Mouse (Mus musculus): ENCODE data around the gene Gpx4. TPM values are rescaled to one million over a fixed set of nuclear protein-coding genes. Genes with fewer than 3 reads are reported as not detected.

The Gpx4 gene
- polyA plus RNA-seq, 1 experiment from 2014 or later = 517 TPM

GRCm38 (mm10) chr10:80055364-80055763 lies 8.4 kb downstream of the Gpx4 start:
- peak overlapping the region; percentile 19 for H3K9ac ChIP-seq (ENCODE audit: low read depth, low read length)

GRCm38 (mm10) chr10:80055891-80056290 lies 8.9 kb downstream of the Gpx4 start:
- Histone ChIP-seq H3K9me3 (ENCODE audit: control insufficient read depth, low read length) (no peaks in the 10 kb centered on the region), H3K27ac (replicated peaks; ENCODE audit: low read depth, low read length) (no peak overlapping the region), H3K4me3 (ENCODE audit: low read depth, low read length) (no peak overlapping the region), H3K4me1 (ENCODE audit: control insufficient read depth, insufficient read depth, low read length) (peaks cover 10% of the 10 kb centered on the region; the same call in 1 of the 2 replicates), H3K27me3 (replicated peaks; ENCODE audit: control insufficient read depth, insufficient read depth, low read length) (no peaks in the 10 kb centered on the region), H3K4me2 (ENCODE audit: low read depth, low read length) (no peak overlapping the region), H3K36me3 (ENCODE audit: control insufficient read depth, insufficient read depth, low read length) (peaks cover 56% of the 10 kb centered on the region), H3K9ac (ENCODE audit: low read depth, low read length) (no peak overlapping the region)
- DNase-seq (ENCODE audit: low spot score) (no peak), ATAC-seq (ENCODE audit: low read depth) (no peak)
- 82% methylated on average over 7 of the region's 10 CpGs for WGBS

More at GRCm38 (mm10) chr10:80055364-80055763, 8.4 kb downstream of the Gpx4 start:
- H3K36me3 ChIP-seq (ENCODE audit: control insufficient read depth, insufficient read depth, low read length) = peaks cover 50% of the 10 kb centered on the region
- peak overlapping the region; percentile 93; the same call in 1 of the 2 replicates for H3K4me3 ChIP-seq (ENCODE audit: low read depth, low read length)
- H3K4me1 ChIP-seq (ENCODE audit: control insufficient read depth, insufficient read depth, low read length) = peaks cover 10% of the 10 kb centered on the region; the same call in 1 of the 2 replicates
- no peaks in the 10 kb centered on the region for H3K9me3 ChIP-seq (ENCODE audit: control insufficient read depth, low read length)
- no peak overlapping the region for H3K27ac ChIP-seq (replicated peaks; ENCODE audit: low read depth, low read length)
- H3K4me2 ChIP-seq (ENCODE audit: low read depth, low read length) = peak overlapping the region; percentile 86
- no peaks in the 10 kb centered on the region for H3K27me3 ChIP-seq (replicated peaks; ENCODE audit: control insufficient read depth, insufficient read depth, low read length)
- DNase-seq (ENCODE audit: low spot score) = no peak
- 72% methylated on average over 5 of the region's 5 CpGs for WGBS
- ATAC-seq (ENCODE audit: low read depth) = no peak

- Histone ChIP-seq H3K27ac (replicated peaks; ENCODE audit: low read depth, low read length) (no peak overlapping the region), H3K9ac (ENCODE audit: low read depth, low read length) (no peak overlapping the region), H3K27me3 (replicated peaks; ENCODE audit: control insufficient read depth, insufficient read depth, low read length) (no peaks in the 10 kb centered on the region), H3K4me1 (ENCODE audit: control insufficient read depth, insufficient read depth, low read length) (peaks cover 10% of the 10 kb centered on the region; the same call in 1 of the 2 replicates), H3K36me3 (ENCODE audit: control insufficient read depth, insufficient read depth, low read length) (peaks cover 62% of the 10 kb centered on the region), H3K4me2 (ENCODE audit: low read depth, low read length) (no peak overlapping the region), H3K4me3 (ENCODE audit: low read depth, low read length) (no peak overlapping the region), H3K9me3 (ENCODE audit: control insufficient read depth, low read length) (no peaks in the 10 kb centered on the region)
- 88% methylated on average over 4 of the region's 4 CpGs for WGBS
- no peak for ATAC-seq (ENCODE audit: low read depth)
- no peak for DNase-seq (ENCODE audit: low spot score)
Measured at GRCm38 (mm10) chr10:80056506-80056905, 9.5 kb downstream of the Gpx4 start.

GRCm38 (mm10) chr10:80056976-80057682 lies 10.2 kb downstream of the Gpx4 start:
- Histone ChIP-seq H3K4me3 (ENCODE audit: low read depth, low read length) (no peak overlapping the region), H3K27me3 (replicated peaks; ENCODE audit: control insufficient read depth, insufficient read depth, low read length) (no peaks in the 10 kb centered on the region), H3K9ac (ENCODE audit: low read depth, low read length) (no peak overlapping the region), H3K36me3 (ENCODE audit: control insufficient read depth, insufficient read depth, low read length) (peaks cover 68% of the 10 kb centered on the region), H3K27ac (replicated peaks; ENCODE audit: low read depth, low read length) (no peak overlapping the region), H3K4me2 (ENCODE audit: low read depth, low read length) (no peak overlapping the region), H3K9me3 (ENCODE audit: control insufficient read depth, low read length) (no peaks in the 10 kb centered on the region), H3K4me1 (ENCODE audit: control insufficient read depth, insufficient read depth, low read length) (peaks cover 10% of the 10 kb centered on the region; the same call in 1 of the 2 replicates)
- WGBS = 93% methylated on average over 25 of the region's 27 CpGs
- DNase-seq (ENCODE audit: low spot score) (no peak), ATAC-seq (ENCODE audit: low read depth) (no peak)

GRCm38 (mm10) chr10:80057683-80058326 lies 10.8 kb downstream of the Gpx4 start:
- H3K9me3 ChIP-seq (ENCODE audit: control insufficient read depth, low read length) = no peaks in the 10 kb centered on the region
- no peak for DNase-seq (ENCODE audit: low spot score)
- no peak overlapping the region for H3K4me3 ChIP-seq (ENCODE audit: low read depth, low read length)
- no peak overlapping the region for H3K4me2 ChIP-seq (ENCODE audit: low read depth, low read length)
- H3K36me3 ChIP-seq (ENCODE audit: control insufficient read depth, insufficient read depth, low read length) = peaks cover 75% of the 10 kb centered on the region
- H3K4me1 ChIP-seq (ENCODE audit: control insufficient read depth, insufficient read depth, low read length) = peaks cover 9% of the 10 kb centered on the region; the same call in 1 of the 2 replicates
- 81% methylated on average over 30 of the region's 30 CpGs for WGBS
- peak overlapping the region; percentile 25; the same call in 1 of the 2 replicates for H3K9ac ChIP-seq (ENCODE audit: low read depth, low read length)
- H3K27ac ChIP-seq (replicated peaks; ENCODE audit: low read depth, low read length) = no peak overlapping the region
- H3K27me3 ChIP-seq (replicated peaks; ENCODE audit: control insufficient read depth, insufficient read depth, low read length) = no peaks in the 10 kb centered on the region
- no peak for ATAC-seq (ENCODE audit: low read depth)

- Histone ChIP-seq H3K4me1 (ENCODE audit: control insufficient read depth, insufficient read depth, low read length) (no peaks in the 10 kb centered on the region), H3K4me3 (ENCODE audit: low read depth, low read length) (no peak overlapping the region), H3K4me2 (ENCODE audit: low read depth, low read length) (no peak overlapping the region), H3K36me3 (ENCODE audit: control insufficient read depth, insufficient read depth, low read length) (peaks cover 77% of the 10 kb centered on the region), H3K9me3 (ENCODE audit: control insufficient read depth, low read length) (no peaks in the 10 kb centered on the region), H3K27me3 (replicated peaks; ENCODE audit: control insufficient read depth, insufficient read depth, low read length) (no peaks in the 10 kb centered on the region), H3K9ac (ENCODE audit: low read depth, low read length) (0 out of 2 replicates have a peak overlapping the region, but pooled peaks have one; percentile 35), H3K27ac (replicated peaks; ENCODE audit: low read depth, low read length) (no peak overlapping the region)
- 0 out of 2 replicates have a peak, but pooled peaks have one; percentile 38 for ATAC-seq (ENCODE audit: low read depth)
- WGBS = 83% methylated on average over 5 of the region's 5 CpGs
- DNase-seq (ENCODE audit: low spot score) = no peak
Measured at GRCm38 (mm10) chr10:80063104-80063503, 16.1 kb downstream of the Gpx4 start.

- Histone ChIP-seq H3K4me3 (ENCODE audit: low read depth, low read length) (no peak overlapping the region), H3K36me3 (ENCODE audit: control insufficient read depth, insufficient read depth, low read length) (peaks cover 67% of the 10 kb centered on the region), H3K4me2 (ENCODE audit: low read depth, low read length) (no peak overlapping the region), H3K27me3 (replicated peaks; ENCODE audit: control insufficient read depth, insufficient read depth, low read length) (no peaks in the 10 kb centered on the region), H3K4me1 (ENCODE audit: control insufficient read depth, insufficient read depth, low read length) (no peaks in the 10 kb centered on the region), H3K9me3 (ENCODE audit: control insufficient read depth, low read length) (no peaks in the 10 kb centered on the region), H3K27ac (replicated peaks; ENCODE audit: low read depth, low read length) (no peak overlapping the region), H3K9ac (ENCODE audit: low read depth, low read length) (peak overlapping the region; percentile 35; the same call in 1 of the 2 replicates)
- no peak for ATAC-seq (ENCODE audit: low read depth)
- no peak for DNase-seq (ENCODE audit: low spot score)
- WGBS = 82% methylated on average over 23 of the region's 23 CpGs
Measured at GRCm38 (mm10) chr10:80063877-80064650, 17.1 kb downstream of the Gpx4 start.

GRCm38 (mm10) chr10:80069251-80069650 lies 22.3 kb downstream of the Gpx4 start:
- Histone ChIP-seq H3K27ac (replicated peaks; ENCODE audit: low read depth, low read length) (no peak overlapping the region), H3K4me1 (ENCODE audit: control insufficient read depth, insufficient read depth, low read length) (peaks cover 12% of the 10 kb centered on the region), H3K4me2 (ENCODE audit: low read depth, low read length) (no peak overlapping the region), H3K9me3 (ENCODE audit: control insufficient read depth, low read length) (no peaks in the 10 kb centered on the region), H3K27me3 (replicated peaks; ENCODE audit: control insufficient read depth, insufficient read depth, low read length) (no peaks in the 10 kb centered on the region), H3K4me3 (ENCODE audit: low read depth, low read length) (no peak overlapping the region), H3K9ac (ENCODE audit: low read depth, low read length) (no peak overlapping the region), H3K36me3 (ENCODE audit: control insufficient read depth, insufficient read depth, low read length) (peaks cover 16% of the 10 kb centered on the region; the same call in 1 of the 2 replicates)
- 92% methylated on average over 6 of the region's 7 CpGs for WGBS
- ATAC-seq (ENCODE audit: low read depth) (no peak), DNase-seq (ENCODE audit: low spot score) (no peak)

Data from embryonic facial prominence, embryonic 14.5 days (tissue).